Mouse (Mus musculus) bone marrow macrophage, adult 2 months (primary cell): ENCODE results near the gene Hnrnpab. TPM values are rescaled to one million over a fixed set of nuclear protein-coding genes. Genes with fewer than 3 reads are reported as not detected.
"Not testable (repeated sequence)": the region's sequence is repeated elsewhere in the genome, so short reads cannot be mapped to it uniquely, and the experiment has no call there.

Experiments used
- H3K27ac ChIP-seq: 2 replicates; pipeline ENCODE4 v1.5.1; 2012; ENCODE audit warnings: low read depth, low read length; ENCODE audit not compliant: insufficient read depth
- H3K4me1 ChIP-seq: 2 replicates; pipeline ENCODE4 v1.6.1; 2012; ENCODE audit warnings: low read length; ENCODE audit not compliant: control insufficient read depth, insufficient read depth
- H3K4me3 ChIP-seq: 2 replicates; pipeline ENCODE4 v1.5.1; 2012; ENCODE audit warnings: mild to moderate bottlenecking, low read length, moderate library complexity; ENCODE audit not compliant: insufficient read depth
- CTCF ChIP-seq: IDR thresholded peaks from 2 replicates; pipeline ENCODE4 v1.5.1; 2012; ENCODE audit warnings: low read depth, mild to moderate bottlenecking, low read length, moderate library complexity
- POLR2A ChIP-seq: IDR thresholded peaks from 2 replicates; pipeline ENCODE4 v1.6.1; 2012; ENCODE audit warnings: mild to moderate bottlenecking, low read depth, low read length, borderline replicate concordance
- polyA plus RNA-seq: library from polyadenylated mRNA; stranded (reverse); fragments of >200 nt; gene quantifications from 2 replicates; pipeline ENCODE4 v1.2.4, GENCODE M21; 2012; ENCODE audit not compliant: missing spikeins, insufficient read depth, insufficient read length

Gene Hnrnpab
- polyA plus RNA-seq, 1 experiment: 144 TPM

- Histone ChIP-seq H3K4me3 (no peak overlapping the region), H3K27ac (no peak overlapping the region), H3K4me1 (peaks cover 10% of the 10 kb centered on the region)
- TF ChIP-seq CTCF: no peak
- TF ChIP-seq POLR2A: no peak
These were observed 15.1 kb upstream of the Hnrnpab start for GRCm38 (mm10) chr11:51621776-51622175.

- peaks cover 16% of the 10 kb centered on the region for H3K4me1 ChIP-seq
- H3K27ac ChIP-seq: peak overlapping the region; percentile 61
- TF ChIP-seq CTCF: no peak
- peak overlapping the region; percentile 96 for H3K4me3 ChIP-seq
These were observed 13.4 kb upstream of the Hnrnpab start for GRCm38 (mm10) chr11:51620084-51620483.

GRCm38 (mm10) chr11:51619409-51620060, 12.9 kb upstream of the Hnrnpab start, which contains the start of gene Nhp2:
Gene Nhp2, plus strand, starts transcription at chr11:51619735.
- peaks cover 22% of the 10 kb centered on the region for H3K4me1 ChIP-seq
- H3K4me3 ChIP-seq: peak within 1 kb of the TSS; percentile 96
- peak within 1 kb of the TSS; percentile 78 for H3K27ac ChIP-seq
- TF ChIP-seq CTCF (no peak), POLR2A (0 out of 2 replicates have a peak, but pooled peaks have one; percentile 48)

- no peak for TF ChIP-seq CTCF
- TF ChIP-seq POLR2A: no peak
These were observed 12.3 kb upstream of the Hnrnpab start for GRCm38 (mm10) chr11:51618894-51619408.

GRCm38 (mm10) chr11:51617693-51618092, 11.0 kb upstream of the Hnrnpab start:
- Histone ChIP-seq H3K27ac (no peak overlapping the region), H3K4me1 (peaks cover 24% of the 10 kb centered on the region), H3K4me3 (no peak overlapping the region)
- TF ChIP-seq CTCF: peak; percentile 73
- no peak for TF ChIP-seq POLR2A

More at GRCm38 (mm10) chr11:51618894-51619408, 12.3 kb upstream of the Hnrnpab start:
- Histone ChIP-seq H3K27ac (peak overlapping the region; percentile 78), H3K4me3 (peak overlapping the region; percentile 69), H3K4me1 (peaks cover 24% of the 10 kb centered on the region)

- Histone ChIP-seq H3K27ac (peak overlapping the region; percentile 57), H3K4me1 (peaks cover 18% of the 10 kb centered on the region), H3K4me3 (peak overlapping the region; percentile 53)
These were observed 9.5 kb upstream of the Hnrnpab start for GRCm38 (mm10) chr11:51616113-51616512.

GRCm38 (mm10) chr11:51615601-51616000, 9.0 kb upstream of the Hnrnpab start:
- Histone ChIP-seq H3K27ac (peak overlapping the region; percentile 86), H3K4me1 (peaks cover 16% of the 10 kb centered on the region), H3K4me3 (peak overlapping the region; percentile 58)
- no peak for TF ChIP-seq POLR2A
- TF ChIP-seq CTCF: no peak

GRCm38 (mm10) chr11:51615129-51615528, 8.5 kb upstream of the Hnrnpab start:
- TF ChIP-seq CTCF (no peak), POLR2A (no peak)
- peaks cover 16% of the 10 kb centered on the region for H3K4me1 ChIP-seq
- peak overlapping the region; percentile 86 for H3K27ac ChIP-seq
- H3K4me3 ChIP-seq: peak overlapping the region; percentile 58

- Histone ChIP-seq H3K4me1 (peaks cover 18% of the 10 kb centered on the region), H3K27ac (no peak overlapping the region), H3K4me3 (no peak overlapping the region)
- TF ChIP-seq CTCF (no peak), POLR2A (no peak)
These were observed 7.6 kb upstream of the Hnrnpab start for GRCm38 (mm10) chr11:51614256-51614655.

- H3K4me3 ChIP-seq, H3K27ac ChIP-seq: not testable (repeated sequence)
- H3K4me1 ChIP-seq: peaks cover 12% of the 10 kb centered on the region
These were observed 3.3 kb upstream of the Hnrnpab start for GRCm38 (mm10) chr11:51609940-51610339.

GRCm38 (mm10) chr11:51609266-51609909, 2.7 kb upstream of the Hnrnpab start:
- peaks cover 10% of the 10 kb centered on the region for H3K4me1 ChIP-seq
- TF ChIP-seq CTCF (no peak), POLR2A (no peak)
- H3K4me3 ChIP-seq: no peak overlapping the region
- no peak overlapping the region for H3K27ac ChIP-seq
